Mouse (Mus musculus) E14TG2a.4 (cell line): Measurements from ENCODE around the gene Bsn.

Source experiments
- H3K27me3 ChIP-seq: 2 replicates; pipeline ENCODE4 v1.6.1; 2014; ENCODE audit warnings: low read length, control low read depth; ENCODE audit not compliant: insufficient read depth
- H3K36me3 ChIP-seq: 2 replicates; pipeline ENCODE4 v1.6.1; 2014; ENCODE audit warnings: low read length, control low read depth; ENCODE audit not compliant: insufficient read depth
- H3K4me1 ChIP-seq: replicated peaks from 2 replicates; pipeline ENCODE4 v1.6.1; 2014; ENCODE audit warnings: low read depth, low read length, control low read depth
- H3K4me3 ChIP-seq: replicated peaks from 2 replicates; pipeline ENCODE4 v1.5.1; 2014; ENCODE audit warnings: mild to moderate bottlenecking, low read length
- H3K9me3 ChIP-seq: 2 replicates; pipeline ENCODE4 v1.6.1; 2014; ENCODE audit warnings: low read length, control low read depth
- CTCF ChIP-seq: conservative IDR thresholded peaks from 2 replicates; pipeline ENCODE4 v1.5.1; 2014; ENCODE audit warnings: low read length
- NANOG ChIP-seq: IDR thresholded peaks from 2 replicates; pipeline ENCODE4 v1.6.1; 2014; ENCODE audit warnings: borderline replicate concordance, low read length, mixed read lengths
- POU5F1 ChIP-seq: IDR thresholded peaks from 2 replicates; pipeline ENCODE4 v1.6.1; 2014; ENCODE audit warnings: low read length, borderline replicate concordance

Bsn gene

GRCm38 (mm10) chr9:108057262-108057562 is 133.0 kb downstream of the Bsn start:
- Histone ChIP-seq H3K27me3 (no peaks in the 10 kb centered on the region), H3K4me1 (peaks cover 69% of the 10 kb centered on the region), H3K4me3 (no peak overlapping the region), H3K9me3 (no peaks in the 10 kb centered on the region), H3K36me3 (peaks cover 53% of the 10 kb centered on the region)
- no peak for TF ChIP-seq CTCF
- no peak for TF ChIP-seq NANOG

GRCm38 (mm10) chr9:108056361-108057261 is 133.6 kb downstream of the Bsn start:
- TF ChIP-seq POU5F1 (no peak), NANOG (no peak), CTCF (no peak)
- Histone ChIP-seq H3K9me3 (no peaks in the 10 kb centered on the region), H3K4me3 (peak overlapping the region; percentile 46), H3K4me1 (peaks cover 75% of the 10 kb centered on the region), H3K27me3 (no peaks in the 10 kb centered on the region), H3K36me3 (peaks cover 53% of the 10 kb centered on the region)

GRCm38 (mm10) chr9:108055661-108056237 is 134.4 kb downstream of the Bsn start:
- TF ChIP-seq CTCF: no peak
- no peak for TF ChIP-seq POU5F1
- TF ChIP-seq NANOG: no peak
- H3K9me3 ChIP-seq: no peaks in the 10 kb centered on the region
- peaks cover 82% of the 10 kb centered on the region for H3K4me1 ChIP-seq
- H3K36me3 ChIP-seq: peaks cover 57% of the 10 kb centered on the region
- H3K4me3 ChIP-seq: no peak overlapping the region
- no peaks in the 10 kb centered on the region for H3K27me3 ChIP-seq

- Histone ChIP-seq H3K36me3 (peaks cover 64% of the 10 kb centered on the region), H3K4me3 (no peak overlapping the region; the same call in 1 of the 2 replicates), H3K4me1 (peaks cover 84% of the 10 kb centered on the region), H3K9me3 (no peaks in the 10 kb centered on the region), H3K27me3 (no peaks in the 10 kb centered on the region)
- TF ChIP-seq POU5F1 (no peak), CTCF (no peak), NANOG (no peak)
These were observed 135.1 kb downstream of the Bsn start for GRCm38 (mm10) chr9:108055061-108055460.

GRCm38 (mm10) chr9:108054331-108055040 is 135.7 kb downstream of the Bsn start:
- Histone ChIP-seq H3K4me3 (peak overlapping the region; percentile 70), H3K9me3 (no peaks in the 10 kb centered on the region), H3K4me1 (peaks cover 84% of the 10 kb centered on the region), H3K27me3 (no peaks in the 10 kb centered on the region), H3K36me3 (peaks cover 63% of the 10 kb centered on the region)
- TF ChIP-seq CTCF (no peak), POU5F1 (no peak), NANOG (no peak)

DNA sequence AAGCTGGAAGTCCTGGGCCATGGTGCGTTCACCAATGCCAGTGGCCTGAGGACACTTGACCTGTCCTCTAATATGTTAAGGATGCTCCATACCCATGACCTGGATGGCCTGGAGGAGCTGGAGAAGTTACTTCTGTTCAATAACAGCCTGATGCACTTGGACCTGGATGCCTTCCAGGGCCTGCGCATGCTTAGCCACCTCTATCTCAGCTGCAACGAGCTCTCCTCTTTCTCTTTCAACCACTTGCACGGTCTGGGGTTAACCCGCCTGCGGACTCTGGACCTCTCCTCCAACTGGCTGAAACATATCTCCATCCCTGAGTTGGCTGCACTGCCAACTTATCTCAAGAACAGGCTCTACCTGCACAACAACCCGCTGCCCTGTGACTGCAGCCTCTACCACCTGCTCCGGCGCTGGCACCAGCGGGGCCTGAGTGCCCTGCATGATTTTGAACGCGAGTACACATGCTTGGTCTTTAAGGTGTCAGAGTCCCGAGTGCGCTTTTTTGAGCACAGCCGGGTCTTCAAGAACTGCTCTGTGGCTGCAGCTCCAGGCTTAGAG is 136.4 kb downstream of the Bsn start:
- no peaks in the 10 kb centered on the region for H3K27me3 ChIP-seq
- H3K9me3 ChIP-seq: no peaks in the 10 kb centered on the region
- peaks cover 81% of the 10 kb centered on the region for H3K4me1 ChIP-seq
- H3K36me3 ChIP-seq: peaks cover 57% of the 10 kb centered on the region
- H3K4me3 ChIP-seq: peak overlapping the region; percentile 70
- TF ChIP-seq NANOG (no peak), CTCF (no peak), POU5F1 (no peak)

GRCm38 (mm10) chr9:108052885-108053664 is 137.1 kb downstream of the Bsn start, which contains the start of gene Amigo3:
Gene Amigo3 (plus strand): TSS chr9:108053159.
- Histone ChIP-seq H3K4me1 (peaks cover 86% of the 10 kb centered on the region), H3K36me3 (peaks cover 50% of the 10 kb centered on the region), H3K4me3 (peak within 1 kb of the TSS; percentile 70), H3K9me3 (no peaks in the 10 kb centered on the region), H3K27me3 (no peaks in the 10 kb centered on the region)
- TF ChIP-seq POU5F1 (no peak), CTCF (peak; percentile 82), NANOG (peak; percentile 12; the same call in 1 of the 2 replicates)

DNA sequence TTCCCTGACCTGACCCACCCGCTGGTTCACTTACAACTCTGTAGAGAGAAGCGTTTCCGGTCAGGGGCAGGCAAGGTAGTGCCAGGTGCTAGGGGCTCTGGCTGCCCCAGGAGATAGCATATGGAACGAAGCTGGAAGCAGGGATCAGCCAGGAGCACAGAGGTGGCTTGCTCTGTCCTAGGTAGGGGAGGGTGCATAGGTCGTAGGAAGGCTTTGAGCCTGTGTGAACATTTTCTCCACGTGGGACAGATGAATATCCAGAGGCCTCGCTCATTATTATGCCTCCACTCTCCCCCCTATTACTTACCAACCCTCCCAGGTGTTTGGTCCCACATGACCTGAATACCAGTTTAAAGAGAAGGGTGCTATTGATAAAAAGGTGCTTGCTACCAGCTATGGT is 137.8 kb downstream of the Bsn start:
- TF ChIP-seq NANOG (no peak), POU5F1 (no peak), CTCF (no peak)
- no peaks in the 10 kb centered on the region for H3K9me3 ChIP-seq
- H3K36me3 ChIP-seq: peaks cover 46% of the 10 kb centered on the region
- no peaks in the 10 kb centered on the region for H3K27me3 ChIP-seq
- H3K4me1 ChIP-seq: peaks cover 91% of the 10 kb centered on the region
- H3K4me3 ChIP-seq: no peak overlapping the region
